Mouse (Mus musculus): ENCODE results near the gene Sorcs2. TPM values are rescaled to one million over a fixed set of nuclear protein-coding genes. Genes with fewer than 3 reads are reported as not detected.

Gene Sorcs2
- total and polyA plus RNA-seq, 2 experiments from 2014 or later = 12.4 to 50.3 TPM

DNA sequence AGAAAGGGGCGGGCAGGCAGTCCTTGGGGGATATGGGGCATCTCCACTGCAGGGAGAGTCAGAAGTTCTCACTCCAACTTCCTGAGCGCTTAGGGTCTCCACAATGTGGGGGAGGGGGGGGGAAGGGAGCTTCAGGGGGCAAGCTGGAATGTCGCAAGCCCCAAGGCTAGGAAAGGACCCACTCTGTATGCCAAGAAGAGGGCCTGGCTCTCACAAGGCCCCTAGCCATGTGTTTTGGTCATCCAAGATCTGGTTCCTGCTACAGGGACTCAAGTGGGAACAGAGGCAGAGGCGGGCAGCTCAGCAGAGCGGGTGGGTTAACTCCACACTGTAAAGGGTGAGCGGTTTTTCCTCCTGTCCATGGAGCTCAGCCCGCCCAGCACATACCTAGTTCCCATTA is 37.6 kb downstream of the Sorcs2 start:
- peak; percentile 18; the same call in 1 of the 2 replicates for ATAC-seq
- H3K4me3 ChIP-seq (ENCODE audit: low read length) = no peak overlapping the region
- no peak overlapping the region for H3K4me2 ChIP-seq (ENCODE audit: low read depth, low read length)
- H3K27ac ChIP-seq = peak overlapping the region; percentile 34
- WGBS = 66% methylated on average over 7 of the region's 7 CpGs
- TF ChIP-seq CTCF (IDR thresholded peaks at IDR 0.05; ENCODE audit: low read depth) = no peak
- no peaks in the 10 kb centered on the region for H3K27me3 ChIP-seq (ENCODE audit: insufficient read depth, low read length)
- no peaks in the 10 kb centered on the region for H3K9me3 ChIP-seq (ENCODE audit: low read length)
- H3K36me3 ChIP-seq (ENCODE audit: insufficient read depth, low read length) = no peaks in the 10 kb centered on the region
- H3K4me1 ChIP-seq (ENCODE audit: insufficient read depth, low read length) = 0 out of 2 replicates have a peak, but pooled peaks cover 21% of the 10 kb centered on the region
- no peak overlapping the region for H3K9ac ChIP-seq (replicated peaks; ENCODE audit: low read length)
- no peak for DNase-seq (ENCODE audit: low spot score)

DNA sequence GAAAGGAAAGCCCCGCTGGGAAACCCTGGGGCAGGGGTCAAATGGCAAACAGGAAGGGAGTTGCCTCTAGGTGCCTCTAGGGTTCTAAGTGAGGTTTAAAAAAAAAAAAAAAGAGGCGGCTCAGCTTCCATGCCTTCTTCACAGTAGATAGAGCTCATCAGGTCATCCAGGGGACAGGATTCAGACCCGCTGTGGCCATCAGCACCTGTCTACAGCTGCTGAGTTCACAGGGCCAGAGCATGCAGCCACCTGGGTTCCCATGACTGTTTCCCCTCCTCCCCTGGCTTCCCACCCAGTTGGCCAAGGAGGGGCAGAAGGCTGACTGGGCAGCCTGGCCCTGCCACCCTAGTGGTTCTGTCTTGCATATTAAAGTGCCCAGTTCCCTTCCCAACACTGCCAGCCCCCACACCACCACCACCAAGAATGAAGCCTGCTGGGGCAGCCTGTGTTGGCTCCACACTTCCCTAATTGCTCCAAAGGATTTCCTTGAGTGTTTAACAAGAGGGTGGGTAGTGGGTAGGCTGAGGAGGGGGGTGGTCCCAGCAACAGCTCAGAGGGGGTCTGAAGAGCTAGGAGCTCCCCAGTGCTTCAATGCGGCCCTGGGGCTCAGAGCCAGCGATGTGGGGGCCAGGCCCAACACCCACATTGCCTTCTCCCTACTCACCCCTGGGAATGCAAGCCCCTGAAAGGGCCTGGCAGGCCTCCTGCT is 38.2 kb downstream of the Sorcs2 start:
- TF ChIP-seq CTCF (IDR thresholded peaks at IDR 0.05; ENCODE audit: low read depth) = no peak
- peak; percentile 87 for ATAC-seq
- H3K4me3 ChIP-seq (ENCODE audit: low read length) = no peak overlapping the region
- H3K4me1 ChIP-seq (ENCODE audit: insufficient read depth, low read length) = 0 out of 2 replicates have a peak, but pooled peaks cover 21% of the 10 kb centered on the region
- H3K9me3 ChIP-seq (ENCODE audit: low read length) = no peaks in the 10 kb centered on the region
- peak; percentile 72 for DNase-seq (ENCODE audit: low spot score)
- WGBS = 53% methylated on average over 5 of the region's 5 CpGs
- no peak overlapping the region for H3K4me2 ChIP-seq (ENCODE audit: low read depth, low read length)
- H3K27me3 ChIP-seq (ENCODE audit: insufficient read depth, low read length) = no peaks in the 10 kb centered on the region
- peak overlapping the region; percentile 36; the same call in 1 of the 2 replicates for H3K27ac ChIP-seq
- H3K9ac ChIP-seq (replicated peaks; ENCODE audit: low read length) = no peak overlapping the region
- no peaks in the 10 kb centered on the region for H3K36me3 ChIP-seq (ENCODE audit: insufficient read depth, low read length)

DNA sequence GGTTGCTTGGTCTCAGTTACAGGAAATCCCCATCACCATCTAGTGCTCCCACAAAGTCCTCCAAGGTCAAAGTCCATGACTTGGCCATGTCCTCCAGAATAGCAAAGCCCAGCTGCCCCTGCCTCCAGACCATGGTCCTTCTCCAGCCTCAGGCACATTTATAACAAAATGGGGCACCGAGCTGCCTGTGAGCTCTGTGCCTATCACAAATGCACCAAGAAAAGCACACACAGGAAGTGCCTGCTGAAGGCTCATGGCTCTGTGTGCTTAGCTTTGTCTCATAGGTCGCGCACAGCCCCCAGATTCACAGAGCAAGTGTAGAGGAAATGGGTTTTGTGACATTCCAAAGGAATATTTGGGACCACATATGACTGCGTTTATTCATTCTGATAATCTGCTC is 39.8 kb downstream of the Sorcs2 start:
- 0 out of 2 replicates have a peak, but pooled peaks cover 21% of the 10 kb centered on the region for H3K4me1 ChIP-seq (ENCODE audit: insufficient read depth, low read length)
- no peaks in the 10 kb centered on the region for H3K36me3 ChIP-seq (ENCODE audit: insufficient read depth, low read length)
- H3K9me3 ChIP-seq (ENCODE audit: low read length) = no peaks in the 10 kb centered on the region
- H3K27me3 ChIP-seq (ENCODE audit: insufficient read depth, low read length) = no peaks in the 10 kb centered on the region
- no peak overlapping the region for H3K4me2 ChIP-seq (ENCODE audit: low read depth, low read length)
- TF ChIP-seq CTCF (IDR thresholded peaks at IDR 0.05; ENCODE audit: low read depth) = no peak
- no peak overlapping the region for H3K27ac ChIP-seq
- H3K4me3 ChIP-seq (ENCODE audit: low read length) = no peak overlapping the region
- DNase-seq (ENCODE audit: low spot score) = no peak
- no peak for ATAC-seq
- 92% methylated on average over 4 of the region's 4 CpGs for WGBS
- H3K9ac ChIP-seq (replicated peaks; ENCODE audit: low read length) = no peak overlapping the region

DNA sequence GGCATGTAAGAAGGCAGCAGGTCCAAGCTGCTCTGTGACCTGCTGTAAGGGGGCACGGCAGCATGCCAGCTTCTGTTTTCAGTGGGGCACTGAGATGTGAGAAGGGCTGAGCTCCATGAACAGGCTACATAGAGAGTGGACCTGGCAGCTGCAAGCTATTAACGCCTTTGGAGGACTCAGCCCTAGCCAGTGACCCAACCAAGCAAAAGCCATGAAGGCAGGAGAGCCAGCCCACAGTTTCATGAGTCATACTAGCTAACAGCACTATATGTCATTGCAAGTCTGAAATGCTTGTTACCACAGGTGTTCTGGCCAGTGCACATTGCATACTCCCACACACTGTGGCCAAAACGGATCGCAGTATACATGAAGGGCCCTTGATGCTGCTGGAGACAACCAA is 41.3 kb downstream of the Sorcs2 start:
- Histone ChIP-seq H3K36me3 (ENCODE audit: insufficient read depth, low read length) (no peaks in the 10 kb centered on the region), H3K9me3 (ENCODE audit: low read length) (no peaks in the 10 kb centered on the region), H3K4me1 (ENCODE audit: insufficient read depth, low read length) (0 out of 2 replicates have a peak, but pooled peaks cover 17% of the 10 kb centered on the region), H3K27ac (no peak overlapping the region), H3K27me3 (ENCODE audit: insufficient read depth, low read length) (no peaks in the 10 kb centered on the region), H3K4me2 (ENCODE audit: low read depth, low read length) (no peak overlapping the region), H3K9ac (replicated peaks; ENCODE audit: low read length) (no peak overlapping the region), H3K4me3 (ENCODE audit: low read length) (no peak overlapping the region)
- TF ChIP-seq CTCF (IDR thresholded peaks at IDR 0.05; ENCODE audit: low read depth) = no peak
- no peak for DNase-seq (ENCODE audit: low spot score)
- no peak for ATAC-seq
- 89% methylated on average over 4 of the region's 4 CpGs for WGBS

DNA sequence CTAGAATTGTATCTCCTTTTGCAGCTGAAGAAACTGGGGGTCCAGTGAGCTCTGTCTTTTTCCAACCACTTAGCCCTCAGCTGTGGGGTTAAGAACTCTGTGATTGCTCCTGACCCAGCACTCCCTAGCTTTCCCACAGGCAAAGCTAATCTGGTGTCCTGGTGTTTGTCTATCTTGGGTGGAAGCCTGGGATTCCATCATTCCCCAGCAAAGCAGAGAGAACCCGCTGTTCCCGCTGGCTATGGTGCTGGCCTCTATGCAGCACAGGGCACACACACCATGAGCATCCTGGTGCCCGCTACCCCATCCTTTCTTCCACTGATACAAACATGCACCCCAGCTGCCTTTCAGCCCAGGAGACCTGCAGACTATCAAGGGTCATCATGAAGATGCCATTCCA is 42.3 kb downstream of the Sorcs2 start:
- 90% methylated on average over 3 of the region's 3 CpGs for WGBS
- H3K4me1 ChIP-seq (ENCODE audit: insufficient read depth, low read length) = 0 out of 2 replicates have a peak, but pooled peaks cover 14% of the 10 kb centered on the region
- no peaks in the 10 kb centered on the region for H3K36me3 ChIP-seq (ENCODE audit: insufficient read depth, low read length)
- no peaks in the 10 kb centered on the region for H3K9me3 ChIP-seq (ENCODE audit: low read length)
- H3K4me3 ChIP-seq (ENCODE audit: low read length) = no peak overlapping the region
- no peaks in the 10 kb centered on the region for H3K27me3 ChIP-seq (ENCODE audit: insufficient read depth, low read length)
- DNase-seq (ENCODE audit: low spot score) (no peak), ATAC-seq (no peak)
- no peak overlapping the region for H3K4me2 ChIP-seq (ENCODE audit: low read depth, low read length)
- no peak overlapping the region for H3K9ac ChIP-seq (replicated peaks; ENCODE audit: low read length)
- H3K27ac ChIP-seq = no peak overlapping the region
- TF ChIP-seq CTCF (IDR thresholded peaks at IDR 0.05; ENCODE audit: low read depth) = no peak

DNA sequence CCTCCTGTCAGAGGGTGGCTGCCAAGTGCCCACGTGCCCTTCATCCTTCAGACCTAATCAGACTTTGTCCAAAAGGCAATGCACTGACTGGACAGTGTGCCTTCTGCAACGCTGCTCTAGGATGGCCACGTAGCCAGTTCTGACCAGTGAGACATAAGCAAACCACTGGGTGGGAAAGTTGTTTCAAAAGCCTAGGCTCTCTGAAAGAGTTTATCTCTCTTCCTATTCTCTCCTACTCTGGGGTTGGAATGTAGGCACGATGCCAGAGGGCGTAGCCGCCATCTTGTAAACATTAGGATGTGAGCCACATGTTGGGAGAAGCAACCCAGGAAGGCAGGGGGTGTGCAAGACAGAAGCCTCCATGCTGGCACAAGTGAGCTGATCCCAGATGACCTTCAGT is 44.3 kb downstream of the Sorcs2 start:
- Histone ChIP-seq H3K4me2 (ENCODE audit: low read depth, low read length) (no peak overlapping the region), H3K27me3 (ENCODE audit: insufficient read depth, low read length) (no peaks in the 10 kb centered on the region), H3K4me1 (ENCODE audit: insufficient read depth, low read length) (no peaks in the 10 kb centered on the region), H3K36me3 (ENCODE audit: insufficient read depth, low read length) (no peaks in the 10 kb centered on the region), H3K9me3 (ENCODE audit: low read length) (no peaks in the 10 kb centered on the region), H3K27ac (no peak overlapping the region), H3K4me3 (ENCODE audit: low read length) (no peak overlapping the region), H3K9ac (replicated peaks; ENCODE audit: low read length) (no peak overlapping the region)
- TF ChIP-seq CTCF (IDR thresholded peaks at IDR 0.05; ENCODE audit: low read depth) = no peak
- WGBS = 86% methylated on average over 6 of the region's 6 CpGs
- ATAC-seq (no peak), DNase-seq (ENCODE audit: low spot score) (no peak)

DNA sequence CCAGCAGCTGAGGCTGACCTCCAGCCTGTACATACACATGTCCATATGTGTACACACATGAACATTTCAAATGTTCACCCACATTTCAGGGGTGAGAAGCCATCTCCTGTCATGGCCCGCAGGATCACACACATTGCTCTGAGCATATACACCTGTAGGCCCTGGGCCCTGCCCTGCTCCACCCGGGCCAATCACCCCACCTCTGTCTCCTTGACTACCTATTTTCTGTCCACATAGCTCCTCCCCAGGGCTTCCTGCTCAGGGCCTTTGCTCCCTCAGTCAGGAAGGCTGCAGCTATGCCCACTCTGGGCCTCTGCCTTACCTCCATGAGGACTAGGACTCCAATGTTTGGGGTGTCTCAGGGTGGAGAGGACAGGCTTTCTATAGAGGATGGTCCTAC is 44.7 kb downstream of the Sorcs2 start:
- TF ChIP-seq CTCF (IDR thresholded peaks at IDR 0.05; ENCODE audit: low read depth) = no peak
- Histone ChIP-seq H3K4me1 (ENCODE audit: insufficient read depth, low read length) (no peaks in the 10 kb centered on the region), H3K9me3 (ENCODE audit: low read length) (no peaks in the 10 kb centered on the region), H3K27me3 (ENCODE audit: insufficient read depth, low read length) (no peaks in the 10 kb centered on the region), H3K9ac (replicated peaks; ENCODE audit: low read length) (no peak overlapping the region), H3K4me2 (ENCODE audit: low read depth, low read length) (no peak overlapping the region), H3K36me3 (ENCODE audit: insufficient read depth, low read length) (no peaks in the 10 kb centered on the region), H3K27ac (no peak overlapping the region), H3K4me3 (ENCODE audit: low read length) (no peak overlapping the region)
- 93% methylated on average over 2 of the region's 2 CpGs for WGBS
- DNase-seq (ENCODE audit: low spot score) (no peak), ATAC-seq (no peak)
